Mouse (Mus musculus) bone marrow, adult 2 months (tissue): ENCODE results near the gene Prc1.

Experiments used
- CTCF ChIP-seq: fragments of 200-500 bp; IDR thresholded peaks from 2 replicates; pipeline ENCODE4 v1.5.1; 2011; ENCODE audit warnings: low read length, control low read depth; ENCODE audit not compliant: control insufficient read depth, insufficient read depth
- POLR2A ChIP-seq: fragments of 200-500 bp; IDR thresholded peaks from 2 replicates; pipeline ENCODE4 v1.6.1; 2011; ENCODE audit warnings: low read depth, mild to moderate bottlenecking, control low read depth, low read length, borderline replicate concordance; ENCODE audit not compliant: control insufficient read depth

GRCm38 (mm10) chr7:80264606-80265005 lies 29.6 kb upstream of the Prc1 start:
- no peak for TF ChIP-seq POLR2A
- TF ChIP-seq CTCF: no peak
